Mouse (Mus musculus) thymus, adult 2 months (tissue): Measurements from ENCODE around the gene Grk1. TPM values are rescaled to one million over a fixed set of nuclear protein-coding genes. Genes with fewer than 3 reads are reported as not detected.

Source experiments
- DNase-seq: peaks from one replicate; pipeline ENCODE4 v3.0.0; 2021
- H3K27ac ChIP-seq: fragments of 200-500 bp; 2 replicates; pipeline ENCODE4 v1.5.1; 2012; ENCODE audit warnings: low read length, control low read depth; ENCODE audit not compliant: control insufficient read depth, insufficient read depth
- H3K27me3 ChIP-seq: fragments of 200-500 bp; 2 replicates; pipeline ENCODE4 v1.6.1; 2012; ENCODE audit warnings: mild to moderate bottlenecking, low read length, moderate library complexity, mixed read lengths; ENCODE audit not compliant: control insufficient read depth, insufficient read depth
- H3K36me3 ChIP-seq: fragments of 200-500 bp; 2 replicates; pipeline ENCODE4 v1.6.1; 2012; ENCODE audit warnings: mild to moderate bottlenecking, low read length, moderate library complexity; ENCODE audit not compliant: control insufficient read depth, insufficient read depth
- H3K4me1 ChIP-seq: fragments of 200-500 bp; replicated peaks from 2 replicates; pipeline ENCODE4 v1.6.1; 2012; ENCODE audit warnings: low read length; ENCODE audit not compliant: control insufficient read depth, insufficient read depth
- H3K4me3 ChIP-seq: fragments of 200-500 bp; 2 replicates; pipeline ENCODE4 v1.5.1; 2012; ENCODE audit warnings: mild to moderate bottlenecking, low read length, control low read depth, moderate library complexity; ENCODE audit not compliant: control insufficient read depth, insufficient read depth
- CTCF ChIP-seq: fragments of 200-500 bp; IDR thresholded peaks from 2 replicates; pipeline ENCODE4 v1.5.1; 2012; ENCODE audit warnings: mild to moderate bottlenecking, control low read depth, low read length, moderate library complexity, borderline replicate concordance; ENCODE audit not compliant: control insufficient read depth, poor library complexity, insufficient read depth; ENCODE audit errors: extremely low read depth
- POLR2A ChIP-seq: fragments of 200-500 bp; IDR thresholded peaks from 2 replicates; pipeline ENCODE4 v1.6.1; 2012; ENCODE audit warnings: mild to moderate bottlenecking, low read length, control low read depth, moderate library complexity; ENCODE audit not compliant: control insufficient read depth, poor library complexity, insufficient read depth; ENCODE audit errors: extremely low read depth
- WGBS: fragments of 180-500 bp; shearing (Covaris S2); methylation state at CpG from one replicate; pipeline ENCODE4 v1.1.7; 2018; 5-methylcytosine and 5-hydroxymethylcytosine counted together
- polyA plus RNA-seq: library from polyadenylated mRNA; depleted of rRNA; stranded (reverse); fragments of >200 nt; gene quantifications from 2 replicates; pipeline ENCODE4 v1.2.3, GENCODE M21; 2012

Grk1 gene
- polyA plus RNA-seq, 1 experiment, result 0.09 TPM

DNA sequence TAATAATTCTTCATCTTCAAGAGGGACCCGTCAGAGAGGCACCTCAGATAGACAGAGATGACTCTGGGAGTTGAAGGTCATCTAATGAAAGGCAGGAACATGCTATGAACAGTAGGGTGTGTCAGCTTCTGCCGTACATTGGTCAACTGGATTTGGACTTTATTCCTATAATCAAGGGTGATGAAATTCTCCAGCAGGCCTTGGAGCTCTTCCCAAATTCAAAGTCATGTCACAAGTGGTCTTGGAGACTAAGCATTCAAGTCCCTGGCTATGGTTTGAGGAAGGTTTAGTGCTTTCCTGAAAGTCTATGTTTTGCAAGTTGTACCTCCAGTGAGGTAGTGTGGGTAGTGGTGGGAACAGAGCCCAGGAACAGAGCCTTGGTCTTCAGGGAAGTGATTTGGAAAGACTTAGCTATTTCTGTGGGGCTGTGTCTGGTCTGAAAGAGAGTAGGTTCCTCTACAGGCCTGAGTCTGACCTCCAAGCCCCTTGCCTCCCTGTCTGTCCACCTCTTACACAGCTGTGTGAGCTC is 14.3 kb downstream of the Grk1 start:
- H3K36me3 ChIP-seq, result no peaks in the 10 kb centered on the region
- H3K4me3 ChIP-seq, result no peak overlapping the region
- no peak overlapping the region for H3K27ac ChIP-seq
- H3K4me1 ChIP-seq, result no peaks in the 10 kb centered on the region
- TF ChIP-seq POLR2A (no peak), CTCF (no peak)
- no peak for DNase-seq
- no peaks in the 10 kb centered on the region for H3K27me3 ChIP-seq
- WGBS, result 90% methylated on average over 2 of the region's 2 CpGs

- 94% methylated on average over 6 of the region's 6 CpGs for WGBS
- H3K27ac ChIP-seq, result no peak overlapping the region
- H3K4me1 ChIP-seq, result no peaks in the 10 kb centered on the region
- no peak for TF ChIP-seq CTCF
- TF ChIP-seq POLR2A, result no peak
- H3K27me3 ChIP-seq, result no peaks in the 10 kb centered on the region
- no peak for DNase-seq
- H3K36me3 ChIP-seq, result no peaks in the 10 kb centered on the region
- H3K4me3 ChIP-seq, result no peak overlapping the region
Measured at GRCm38 (mm10) chr8:13420970-13421369, 16.1 kb downstream of the Grk1 start.

GRCm38 (mm10) chr8:13427351-13427750 is 22.5 kb downstream of the Grk1 start:
- H3K4me3 ChIP-seq, result no peak overlapping the region
- no peaks in the 10 kb centered on the region for H3K36me3 ChIP-seq
- no peak overlapping the region for H3K27ac ChIP-seq
- 21% methylated on average over 6 of the region's 6 CpGs for WGBS
- no peaks in the 10 kb centered on the region for H3K27me3 ChIP-seq
- peaks cover 37% of the 10 kb centered on the region for H3K4me1 ChIP-seq
- TF ChIP-seq CTCF (no peak), POLR2A (no peak)
- no peak for DNase-seq

DNA sequence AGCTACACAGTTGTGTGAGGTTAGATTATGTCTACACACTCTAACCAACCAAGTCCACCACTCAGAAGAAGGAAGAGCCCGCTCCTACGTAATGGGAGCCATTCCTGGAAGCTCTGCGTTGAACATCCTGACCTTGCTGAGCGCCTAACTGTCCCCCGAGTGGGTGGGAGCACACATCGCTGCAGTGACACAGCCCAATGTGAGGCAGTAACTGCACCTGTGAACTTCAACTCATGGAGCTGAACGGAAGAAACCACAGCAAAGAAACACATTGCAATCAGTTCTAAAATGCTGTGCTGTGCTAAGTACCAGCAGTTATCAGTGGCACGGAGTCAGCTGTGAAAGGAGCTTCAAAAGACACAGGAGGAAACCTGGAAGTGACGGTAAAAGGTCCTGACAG is 23.3 kb downstream of the Grk1 start:
- Histone ChIP-seq H3K36me3 (no peaks in the 10 kb centered on the region), H3K4me3 (no peak overlapping the region), H3K27ac (peak overlapping the region; percentile 88), H3K27me3 (no peaks in the 10 kb centered on the region), H3K4me1 (peaks cover 42% of the 10 kb centered on the region)
- WGBS, result 4% methylated on average over 9 of the region's 9 CpGs
- no peak for TF ChIP-seq POLR2A
- no peak for TF ChIP-seq CTCF
- peak; percentile 73 for DNase-seq

- Histone ChIP-seq H3K27ac (no peak overlapping the region), H3K4me3 (no peak overlapping the region), H3K36me3 (no peaks in the 10 kb centered on the region), H3K4me1 (peaks cover 42% of the 10 kb centered on the region), H3K27me3 (peaks cover 2% of the 10 kb centered on the region; the same call in 1 of the 2 replicates)
- WGBS, result 84% methylated on average over 7 of the region's 7 CpGs
- TF ChIP-seq CTCF, result no peak
- no peak for DNase-seq
Measured at GRCm38 (mm10) chr8:13430412-13430811, 25.5 kb downstream of the Grk1 start.

- DNase-seq, result no peak
- Histone ChIP-seq H3K4me3 (no peak overlapping the region), H3K27me3 (peaks cover 6% of the 10 kb centered on the region; the same call in 1 of the 2 replicates), H3K36me3 (no peaks in the 10 kb centered on the region), H3K27ac (no peak overlapping the region), H3K4me1 (peaks cover 42% of the 10 kb centered on the region)
- TF ChIP-seq CTCF (no peak), POLR2A (no peak)
Measured at GRCm38 (mm10) chr8:13430866-13431265, 26.0 kb downstream of the Grk1 start.

GRCm38 (mm10) chr8:13433130-13433529 is 28.2 kb downstream of the Grk1 start:
- H3K36me3 ChIP-seq, result no peaks in the 10 kb centered on the region
- TF ChIP-seq POLR2A (no peak), CTCF (no peak)
- WGBS, result 17% methylated on average over 5 of the region's 5 CpGs
- H3K27ac ChIP-seq, result no peak overlapping the region
- peaks cover 28% of the 10 kb centered on the region for H3K4me1 ChIP-seq
- no peak overlapping the region for H3K4me3 ChIP-seq
- DNase-seq, result no peak
- peaks cover 6% of the 10 kb centered on the region; the same call in 1 of the 2 replicates for H3K27me3 ChIP-seq
